Comparison of ENCODE assay signal across 8 mouse cellular contexts in the genomic region with DNA sequence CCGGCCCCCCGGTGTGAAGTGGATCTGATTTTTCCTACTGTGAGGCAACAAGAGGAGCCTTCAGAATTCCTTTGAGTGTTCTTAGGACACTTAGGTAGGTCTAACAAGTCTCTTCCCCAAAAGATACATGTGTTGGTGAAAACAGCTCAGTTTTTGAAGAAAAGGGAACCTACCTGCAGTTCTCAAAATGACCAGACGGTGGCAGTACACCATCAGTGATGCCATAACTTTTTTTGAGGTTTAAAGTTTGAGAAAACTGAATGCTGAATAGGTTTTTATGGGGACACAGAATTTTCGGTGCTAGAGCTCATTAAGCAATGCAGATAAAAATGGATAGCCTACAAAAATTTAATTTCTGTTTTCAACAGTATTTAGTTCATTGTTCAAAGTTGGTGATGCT.
DNase-seq lines count a peak whose midpoint lies in the region; ATAC-seq and TF ChIP-seq lines count a peak whose summit lies in the region.

No protein-coding gene starts in this region.

- 6% methylated on average over 4 of the region's 4 CpGs for WGBS in kidney, postnatal 0 days

- no peak overlapping the region for H3K4me3 ChIP-seq in G1E (ENCODE audit: low read depth, low read length)
- no peak overlapping the region for H3K4me3 ChIP-seq in kidney, postnatal 0 days (replicated peaks; ENCODE audit: low read depth, low read length)

- peak overlapping the region; percentile 39 for H3K4me2 ChIP-seq in kidney, postnatal 0 days (ENCODE audit: low read length)

- H3K27ac ChIP-seq in kidney, postnatal 0 days, result peak overlapping the region; percentile 54; the same call in 1 of the 2 replicates

- no peak overlapping the region for H3K9ac ChIP-seq in kidney, postnatal 0 days (ENCODE audit: low read depth, low read length)

- H3K9me3 ChIP-seq in G1E (replicated peaks), result no peaks in the 10 kb centered on the region
- no peaks in the 10 kb centered on the region for H3K9me3 ChIP-seq in kidney, postnatal 0 days (replicated peaks; ENCODE audit: low read length)

- DNase-seq in 3134 (ENCODE audit: extremely low read depth, insufficient read length, low spot score), result peak; percentile 30
- peak; percentile 4 for DNase-seq in G1E (ENCODE audit: low spot score)
- peak; percentile 88 to 94 for DNase-seq in cerebellum, postnatal 10 days
- peak; percentile 24 to 37 for DNase-seq in gastrocnemius, adult 8-10 months (ENCODE audit: low spot score in 2 of 2)
- peak; percentile 91 for DNase-seq in kidney, postnatal 0 days (ENCODE audit: low spot score)
- DNase-seq in lung, adult 18-20 months, result peak; percentile 43 to 55
- peak; percentile 76 to 87 for DNase-seq in right cerebral cortex, postnatal 10 days (ENCODE audit: low spot score in 2 of 2)

- no peaks in the 10 kb centered on the region for H3K4me1 ChIP-seq in G1E (ENCODE audit: insufficient read depth, low read depth, low read length)
- peaks cover 10% of the 10 kb centered on the region; the same call in 1 of the 2 replicates for H3K4me1 ChIP-seq in kidney, postnatal 0 days (replicated peaks; ENCODE audit: insufficient read depth, low read length)

- H3K36me3 ChIP-seq in G1E (replicated peaks), result no peaks in the 10 kb centered on the region
- no peaks in the 10 kb centered on the region for H3K36me3 ChIP-seq in kidney, postnatal 0 days (ENCODE audit: insufficient read depth, low read length)

- TF ChIP-seq CTCF in G1E (IDR thresholded peaks at IDR 0.05; ENCODE audit: low read depth, low read length), result peak; percentile 65
- TF ChIP-seq CTCF in kidney, postnatal 0 days (IDR thresholded peaks at IDR 0.05; ENCODE audit: low read depth), result peak; percentile 96

- H3K27me3 ChIP-seq in G1E (ENCODE audit: insufficient read depth, low read length), result no peaks in the 10 kb centered on the region
- H3K27me3 ChIP-seq in kidney, postnatal 0 days (ENCODE audit: insufficient read depth, low read length), result no peaks in the 10 kb centered on the region

- ATAC-seq in G1E (ENCODE audit: extremely low read depth, insufficient number of reproducible peaks, low FRiP score, poor library complexity, severe bottlenecking), result no peak
- no peak for ATAC-seq in kidney, postnatal 0 days (replicated peaks; ENCODE audit: low FRiP score, low read depth)
- ATAC-seq in granulocyte monocyte progenitor cell, adult 5-6 weeks (replicated peaks; ENCODE audit: poor library complexity, severe bottlenecking), result no peak

Comparison
In these comparisons a context has a peak if more than half of its experiments do, and no peak if none do; other contexts are left out.
1. DNase-seq: peak in every context shown above with its lines; median percentile 91 in cerebellum, postnatal 10 days; 91 in kidney, postnatal 0 days; 82 in right cerebral cortex, postnatal 10 days; 49 in lung, adult 18-20 months; 30 in gastrocnemius, adult 8-10 months; 30 in 3134; 4 in G1E.